Mouse (Mus musculus) large intestine, adult 2 months (tissue): ENCODE measurements at regions not wholly inside any gene's neighbourhood (a gene's known extent, or its start where the extent isn't known, plus 50 kb on each side); places are given as distances from the start of the nearest gene placed in this dataset.

Experiments used
- DNase-seq: peaks from one replicate; pipeline ENCODE4 v3.0.0-alpha.2; 2012; ENCODE audit warnings: low read depth, low spot score
- WGBS: fragments of 180-500 bp; shearing (Covaris S2); methylation state at CpG from one replicate; pipeline ENCODE4 v1.1.7; 2018; 5-methylcytosine and 5-hydroxymethylcytosine counted together

DNA sequence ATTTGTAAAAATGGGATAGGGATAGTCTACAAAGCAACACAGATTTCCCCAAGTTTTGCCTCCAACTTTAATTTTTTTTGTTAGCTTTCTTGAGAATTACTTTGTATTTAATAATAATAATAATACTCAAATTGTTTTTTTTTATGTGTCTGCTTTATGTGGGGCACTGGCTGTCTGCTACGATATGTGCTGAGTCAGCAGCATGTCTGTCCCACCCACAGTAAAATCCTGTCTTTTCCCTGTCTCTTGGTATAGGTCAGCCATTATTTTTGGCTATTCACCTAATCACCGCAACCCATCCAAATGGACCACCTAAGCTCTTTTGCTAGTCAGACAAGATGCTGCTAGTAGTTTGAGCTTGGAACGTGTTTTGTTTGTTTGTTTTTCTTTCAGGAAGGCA, 473.0 kb downstream of the Hs3st4 start:
- WGBS, result 81% methylated on average over 3 of the region's 3 CpGs

DNA sequence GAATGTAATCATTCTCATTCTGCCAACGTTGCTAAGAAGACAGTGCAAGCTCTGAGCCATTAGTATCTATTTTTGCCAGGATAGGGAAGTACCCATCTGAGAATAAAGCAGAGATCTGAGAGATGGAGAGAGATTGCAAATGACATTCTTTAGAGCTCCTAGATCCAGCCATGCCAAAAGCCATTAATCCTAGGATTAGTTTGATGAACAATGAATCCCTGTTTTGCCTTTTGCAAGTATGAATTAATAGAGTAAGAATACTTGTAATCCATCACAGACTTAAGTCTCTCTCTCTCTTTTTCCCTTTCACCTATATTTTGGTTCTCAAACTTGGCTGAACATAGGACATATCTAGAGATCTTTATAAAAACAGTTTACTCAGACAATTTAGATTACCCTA, 504.7 kb downstream of the Hs3st4 start:
- 62% methylated on average over 1 of the region's 1 CpGs for WGBS
- DNase-seq, result no peak

More for the DNA sequence above, 473.0 kb downstream of the Hs3st4 start:
- DNase-seq, result no peak

GRCm38 (mm10) chr7:124491109-124491793, 508.6 kb downstream of the Hs3st4 start:
- WGBS, result 25% methylated on average over 3 of the region's 3 CpGs

DNA sequence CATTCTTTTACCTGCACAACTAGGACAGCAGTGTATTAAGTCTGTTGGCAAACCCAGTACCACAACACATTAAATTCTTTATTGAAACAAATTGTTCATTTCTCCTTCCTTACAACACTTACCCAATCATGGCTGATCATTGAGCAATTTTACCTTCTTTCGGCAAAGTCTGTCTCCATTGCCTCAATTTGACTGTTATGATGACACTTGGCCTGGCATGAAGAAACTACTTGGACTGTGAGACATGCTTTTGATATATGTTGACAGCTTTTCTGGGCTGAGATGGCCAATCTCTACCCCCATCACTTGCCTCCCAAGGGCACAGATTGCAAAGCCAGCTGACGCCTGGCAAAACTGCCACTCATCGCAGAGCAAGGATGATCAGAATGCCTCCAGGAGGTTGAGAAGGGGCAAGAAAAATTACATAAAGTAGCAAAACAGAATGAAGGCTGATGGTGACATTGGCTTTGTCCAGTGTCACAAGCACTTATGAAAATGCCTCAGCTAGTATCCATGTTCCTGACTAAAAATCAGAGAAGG, 509.3 kb downstream of the Hs3st4 start:
- DNase-seq, result no peak

More at GRCm38 (mm10) chr7:124491109-124491793, 508.6 kb downstream of the Hs3st4 start:
- peak; percentile 24 for DNase-seq

DNA sequence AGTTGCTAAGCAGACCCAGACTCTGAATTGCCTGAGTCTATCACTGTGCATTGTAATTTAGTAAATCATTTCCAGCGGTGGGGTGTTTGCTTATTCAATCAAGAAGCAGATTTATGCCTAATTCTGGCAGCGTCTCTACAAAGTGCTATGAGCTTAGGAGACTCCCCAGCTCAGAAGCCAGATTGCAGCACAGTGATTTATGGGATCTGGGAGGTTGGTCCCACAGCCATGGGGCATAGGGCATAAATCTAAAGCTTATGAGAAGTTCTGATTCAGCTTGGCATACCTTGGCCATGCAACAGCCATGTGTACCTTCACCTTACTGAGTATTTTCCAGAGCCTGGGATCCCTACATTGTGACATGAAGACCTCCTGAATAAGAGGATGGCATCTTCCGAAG, 518.0 kb downstream of the Hs3st4 start:
- no peak for DNase-seq
- WGBS, result 44% methylated on average over 3 of the region's 3 CpGs

More for the DNA sequence above, 509.3 kb downstream of the Hs3st4 start:
- 85% methylated on average over 3 of the region's 3 CpGs for WGBS

- WGBS, result 89% methylated on average over 5 of the region's 5 CpGs
Measured at GRCm38 (mm10) chr7:124502760-124503159, 520.1 kb downstream of the Hs3st4 start.

DNA sequence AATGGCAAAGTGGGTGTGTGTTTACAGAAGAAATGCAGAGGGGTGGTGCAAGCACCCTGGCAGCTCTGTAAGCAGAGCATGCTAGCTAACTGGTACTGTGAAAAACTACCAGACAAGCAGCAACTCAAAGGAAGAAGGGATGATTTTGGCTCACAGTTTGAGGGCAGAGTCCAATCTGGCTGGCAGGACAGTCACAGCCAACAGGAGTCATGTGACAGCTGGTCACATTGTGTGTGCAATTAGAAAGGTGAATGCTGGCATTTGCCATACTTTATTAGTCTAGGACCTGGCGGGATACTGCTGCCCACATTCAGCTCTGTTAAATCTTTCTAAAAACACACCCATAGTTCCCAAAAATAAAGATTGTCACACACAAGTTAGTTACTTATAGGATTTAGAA, 566.4 kb downstream of the Hs3st4 start:
- DNase-seq, result peak; percentile 83
- WGBS, result 32% methylated on average over 1 of the region's 1 CpGs

More at GRCm38 (mm10) chr7:124502760-124503159, 520.1 kb downstream of the Hs3st4 start:
- DNase-seq, result no peak

- peak; percentile 60 for DNase-seq
Measured at GRCm38 (mm10) chr7:124557213-124557612, 574.5 kb downstream of the Hs3st4 start.

- DNase-seq, result no peak
Measured at GRCm38 (mm10) chr7:124570804-124571203, 588.1 kb downstream of the Hs3st4 start.

DNA sequence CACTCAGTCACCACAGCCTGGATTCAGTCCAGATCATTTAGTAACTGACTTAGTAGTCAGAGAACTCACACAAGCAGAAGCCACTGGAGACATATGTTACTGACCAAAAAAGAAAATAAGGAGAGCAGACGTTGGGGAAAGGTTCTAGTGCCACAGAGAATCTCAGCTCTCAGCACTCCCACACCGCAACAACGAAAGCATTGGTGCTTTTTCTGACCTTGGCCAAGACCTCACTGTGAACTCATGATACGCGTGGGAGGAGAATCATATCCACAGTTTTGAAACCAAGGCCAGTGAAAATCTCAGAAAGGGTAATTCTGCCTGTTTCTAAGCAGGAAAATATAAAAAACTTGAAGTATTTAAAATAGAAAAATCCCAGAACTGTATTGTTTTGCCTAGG, 591.0 kb downstream of the Hs3st4 start:
- DNase-seq, result no peak
- WGBS, result 82% methylated on average over 5 of the region's 5 CpGs

GRCm38 (mm10) chr7:124581342-124581741, 598.7 kb downstream of the Hs3st4 start:
- no peak for DNase-seq
- 75% methylated on average over 2 of the region's 2 CpGs for WGBS

DNA sequence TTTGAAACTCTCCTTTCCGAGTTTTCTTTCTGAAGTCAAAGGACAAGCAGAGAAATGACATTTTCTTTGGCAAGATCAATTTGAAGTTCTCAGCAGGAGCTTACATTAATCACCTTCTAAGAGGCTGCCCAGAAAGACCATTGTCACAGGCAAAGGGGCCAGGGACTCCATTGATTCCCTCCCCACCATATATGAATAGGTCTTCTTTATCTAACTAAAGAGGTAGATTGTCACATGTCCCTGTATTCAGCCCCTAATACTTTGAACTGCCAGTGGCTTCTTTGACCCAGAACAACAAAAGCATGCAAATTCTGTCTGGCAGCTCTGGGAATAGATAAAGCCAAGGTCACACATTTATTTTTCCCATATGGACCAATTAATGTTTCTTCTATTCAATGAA, 602.6 kb downstream of the Hs3st4 start:
- no peak for DNase-seq
- WGBS, result 68% methylated on average over 1 of the region's 1 CpGs

DNA sequence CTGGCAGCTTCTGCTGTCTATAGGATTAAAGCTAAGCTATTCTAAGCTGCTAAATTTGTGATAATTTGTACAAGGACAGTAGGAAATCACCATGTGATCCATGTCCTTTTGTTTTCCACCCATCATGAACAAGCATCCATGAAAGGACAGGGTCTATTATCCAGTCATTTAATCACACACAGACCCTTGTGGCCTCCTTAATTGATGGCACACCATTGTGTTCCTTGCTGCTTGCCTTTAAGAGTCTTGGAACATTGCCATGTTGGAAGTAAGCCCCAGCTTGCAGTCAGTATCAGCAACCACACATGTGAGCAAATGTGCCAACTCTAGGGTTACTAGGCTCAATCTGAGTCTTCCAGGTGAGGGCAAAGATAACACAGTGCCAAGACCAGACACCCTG, 608.7 kb downstream of the Hs3st4 start:
- no peak for DNase-seq

- DNase-seq, result no peak
Measured at GRCm38 (mm10) chr7:124593462-124593861, 610.8 kb downstream of the Hs3st4 start.

DNA sequence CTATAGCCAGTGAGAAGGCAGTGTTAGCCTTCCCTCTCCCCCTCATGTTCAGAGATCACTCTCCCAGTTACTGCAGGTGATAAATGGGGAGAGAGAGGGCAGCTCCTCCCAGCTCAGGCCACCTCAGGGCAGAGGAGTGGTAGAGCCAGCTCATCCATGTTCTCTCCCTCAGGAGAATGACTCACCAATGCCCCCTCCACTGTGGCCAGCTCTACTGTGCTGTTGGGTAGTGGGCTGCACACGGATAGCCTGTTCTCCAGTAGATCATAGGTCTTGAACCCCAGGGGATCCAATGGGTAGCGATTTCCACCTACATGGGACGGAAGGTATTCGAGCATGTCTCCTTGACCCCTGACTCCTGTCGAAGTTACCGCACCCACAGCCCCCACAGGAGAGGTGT, 618.1 kb downstream of the Hs3st4 start:
- DNase-seq, result no peak
- 84% methylated on average over 6 of the region's 6 CpGs for WGBS

- WGBS, result 70% methylated on average over 2 of the region's 2 CpGs
Measured at GRCm38 (mm10) chr7:124604581-124604980, 621.9 kb downstream of the Hs3st4 start.

DNA sequence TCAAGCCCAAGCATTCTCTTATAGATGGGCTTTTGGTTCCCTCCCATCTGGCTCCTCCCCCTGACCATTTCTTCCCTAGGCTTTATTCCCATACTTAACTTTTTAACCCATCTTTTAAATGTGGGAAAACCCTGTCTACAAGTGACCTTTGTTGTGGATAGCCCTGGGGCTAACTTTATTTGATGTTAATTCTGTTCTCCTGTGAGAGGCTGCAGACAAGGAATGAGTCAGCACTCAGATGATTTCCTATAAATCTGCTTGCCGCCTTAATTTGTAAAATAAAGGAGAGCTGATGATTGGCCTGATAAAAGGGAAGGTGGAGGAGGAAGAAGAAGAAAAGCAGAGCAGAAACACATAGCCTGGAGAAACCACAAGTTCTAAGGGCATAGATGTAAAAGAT, 623.3 kb downstream of the Hs3st4 start:
- no peak for DNase-seq
- WGBS, result 45% methylated on average over 1 of the region's 1 CpGs

More at GRCm38 (mm10) chr7:124604581-124604980, 621.9 kb downstream of the Hs3st4 start:
- DNase-seq, result no peak

- DNase-seq, result no peak
Measured at GRCm38 (mm10) chr7:124607061-124607460, 624.4 kb downstream of the Hs3st4 start.

GRCm38 (mm10) chr7:124610437-124610836, 627.8 kb downstream of the Hs3st4 start:
- DNase-seq, result no peak
- WGBS, result 41% methylated on average over 3 of the region's 3 CpGs

DNA sequence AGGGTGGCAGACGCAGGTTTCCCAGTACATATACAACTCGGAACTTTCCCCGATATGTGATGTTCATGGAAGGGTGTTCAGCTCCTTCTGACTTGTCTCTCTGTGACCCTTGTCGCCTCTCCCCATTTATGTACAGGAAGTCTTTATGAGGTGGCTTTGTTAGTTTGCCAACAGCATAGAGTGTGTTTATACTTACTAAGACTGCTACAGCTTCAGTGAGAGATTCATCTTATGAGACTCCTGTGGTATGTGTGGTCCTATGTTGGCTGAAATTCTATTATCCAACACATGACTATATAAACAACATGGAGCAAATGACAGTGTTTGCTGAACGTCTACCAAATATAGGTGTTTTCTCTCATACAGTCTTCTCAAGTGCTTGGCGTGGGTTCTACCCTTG, 664.5 kb downstream of the Hs3st4 start:
- WGBS, result 74% methylated on average over 6 of the region's 6 CpGs
- no peak for DNase-seq

GRCm38 (mm10) chr7:124667180-124667968, 684.7 kb downstream of the Hs3st4 start:
- DNase-seq, result no peak
- WGBS, result 48% methylated on average over 12 of the region's 12 CpGs
